Mouse (Mus musculus) liver, adult 2 months (tissue): ENCODE results near the gene Asf1b. TPM values are rescaled to one million over a fixed set of nuclear protein-coding genes. Genes with fewer than 3 reads are reported as not detected.
"Not testable (repeated sequence)": the region's sequence is repeated elsewhere in the genome, so short reads cannot be mapped to it uniquely, and the experiment has no call there.

ENCODE experiments used
- DNase-seq: peaks from one replicate; pipeline ENCODE4 v3.0.0-alpha.2; 2011; ENCODE audit warnings: low read depth, low spot score; ENCODE audit errors: extremely low read depth
- H3K27ac ChIP-seq: fragments of 200-500 bp; replicated peaks from 2 replicates; pipeline ENCODE4 v1.5.1; 2012; ENCODE audit warnings: low read depth, mild to moderate bottlenecking, control low read depth, inconsistent platforms, low read length; ENCODE audit not compliant: insufficient read depth
- H3K27me3 ChIP-seq: fragments of 200-500 bp; 2 replicates; pipeline ENCODE4 v1.6.1; 2012; ENCODE audit warnings: mild to moderate bottlenecking, moderate library complexity, low read length, inconsistent platforms; ENCODE audit not compliant: control insufficient read depth, insufficient read depth
- H3K36me3 ChIP-seq: fragments of 200-500 bp; 2 replicates; pipeline ENCODE4 v1.6.1; 2012; ENCODE audit warnings: low read length, inconsistent platforms; ENCODE audit not compliant: control insufficient read depth, insufficient read depth
- H3K4me1 ChIP-seq: fragments of 200-500 bp; 2 replicates; pipeline ENCODE4 v1.6.1; 2011; ENCODE audit warnings: low read length; ENCODE audit not compliant: control insufficient read depth, insufficient read depth
- H3K4me3 ChIP-seq: fragments of 200-500 bp; 2 replicates; pipeline ENCODE4 v1.5.1; 2011; ENCODE audit warnings: low read depth, mild to moderate bottlenecking, control low read depth, low read length, moderate library complexity; ENCODE audit not compliant: insufficient read depth
- H3K79me2 ChIP-seq: fragments of 200-500 bp; 2 replicates; pipeline ENCODE4 v1.6.1; 2012; ENCODE audit warnings: inconsistent platforms, mild to moderate bottlenecking, low read length, moderate library complexity; ENCODE audit not compliant: control insufficient read depth, insufficient read depth
- H3K9ac ChIP-seq: fragments of 200-500 bp; 2 replicates; pipeline ENCODE4 v1.6.1; 2012; ENCODE audit warnings: low read depth, mild to moderate bottlenecking, control low read depth, inconsistent platforms, low read length
- CTCF ChIP-seq: fragments of 200-500 bp; IDR thresholded peaks from 2 replicates; pipeline ENCODE4 v1.5.1; 2011; ENCODE audit warnings: low read depth, low read length, control low read depth
- POLR2A ChIP-seq: fragments of 200-500 bp; IDR thresholded peaks from 2 replicates; pipeline ENCODE4 v1.6.1; 2011; ENCODE audit warnings: low read length, control low read depth; ENCODE audit not compliant: insufficient read depth; ENCODE audit errors: extremely low read depth
- WGBS: fragments of 180-500 bp; shearing (Covaris S2); methylation state at CpG from one replicate; pipeline ENCODE4 v1.1.7; 2018; 5-methylcytosine and 5-hydroxymethylcytosine counted together
- polyA plus RNA-seq: library from polyadenylated mRNA; depleted of rRNA; stranded (reverse); fragments of >200 nt; gene quantifications from 2 replicates; pipeline ENCODE4 v1.2.3, GENCODE M21; 2012
- total RNA-seq: library from RNA; depleted of rRNA; stranded (reverse); fragments of >200 nt; gene quantifications from 2 replicates; pipeline ENCODE4 v1.2.3, GENCODE M21; 2014

Asf1b gene
- total and polyA plus RNA-seq, 2 experiments, result 0.37 to 1.4 TPM

GRCm38 (mm10) chr8:83978200-83978599 lies 22.9 kb downstream of the Asf1b start:
- Histone ChIP-seq H3K4me3 (no peak overlapping the region), H3K79me2 (peaks cover 28% of the 10 kb centered on the region; the same call in 1 of the 2 replicates), H3K27me3 (no peaks in the 10 kb centered on the region), H3K4me1 (peaks cover 15% of the 10 kb centered on the region), H3K27ac (no peak overlapping the region), H3K36me3 (peaks cover 5% of the 10 kb centered on the region; the same call in 1 of the 2 replicates), H3K9ac (no peak overlapping the region)
- TF ChIP-seq POLR2A, result no peak
- TF ChIP-seq CTCF, result no peak
- DNase-seq, result no peak
- 90% methylated on average over 9 of the region's 9 CpGs for whole genome bisulfite sequencing

GRCm38 (mm10) chr8:83980250-83980649 lies 24.9 kb downstream of the Asf1b start:
- DNase-seq, result no peak

DNA sequence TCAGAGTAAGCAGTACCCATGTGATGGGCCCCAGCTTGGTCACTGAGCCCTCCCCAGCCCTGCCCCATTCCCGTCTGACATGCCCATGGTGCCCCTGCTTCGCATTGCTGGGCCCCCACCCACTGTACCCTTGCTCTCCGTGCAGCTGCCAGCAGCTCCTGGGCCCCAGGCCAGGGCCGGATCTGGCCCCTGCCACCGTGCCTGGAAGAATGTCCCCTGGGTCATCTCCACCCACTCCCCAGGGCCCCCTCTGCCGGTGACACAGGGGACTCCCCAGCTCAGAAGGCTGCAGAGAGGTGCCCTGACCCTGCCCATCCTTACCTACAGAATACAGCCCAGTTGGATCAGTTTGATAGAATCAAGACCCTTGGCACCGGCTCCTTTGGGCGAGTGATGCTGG lies 25.5 kb downstream of the Asf1b start:
- Histone ChIP-seq H3K9ac (no peak overlapping the region), H3K79me2 (peaks cover 16% of the 10 kb centered on the region; the same call in 1 of the 2 replicates), H3K27ac (no peak overlapping the region), H3K4me3 (no peak overlapping the region), H3K36me3 (peaks cover 13% of the 10 kb centered on the region; the same call in 1 of the 2 replicates), H3K27me3 (no peaks in the 10 kb centered on the region), H3K4me1 (peaks cover 10% of the 10 kb centered on the region)
- TF ChIP-seq CTCF (peak; percentile 27; the same call in 1 of the 2 replicates), POLR2A (no peak)
- DNase-seq, result no peak
- WGBS, result 30% methylated on average over 8 of the region's 8 CpGs

More at GRCm38 (mm10) chr8:83980250-83980649, 24.9 kb downstream of the Asf1b start:
- peaks cover 11% of the 10 kb centered on the region; the same call in 1 of the 2 replicates for H3K36me3 ChIP-seq
- no peaks in the 10 kb centered on the region for H3K27me3 ChIP-seq
- H3K27ac ChIP-seq, result no peak overlapping the region
- no peak overlapping the region for H3K4me3 ChIP-seq
- 90% methylated on average over 1 of the region's 1 CpGs for WGBS
- TF ChIP-seq CTCF, result no peak
- no peak for TF ChIP-seq POLR2A
- peaks cover 16% of the 10 kb centered on the region; the same call in 1 of the 2 replicates for H3K79me2 ChIP-seq
- peaks cover 10% of the 10 kb centered on the region for H3K4me1 ChIP-seq
- H3K9ac ChIP-seq, result no peak overlapping the region

- H3K9ac ChIP-seq, result no peak overlapping the region
- no peak for DNase-seq
- H3K4me3 ChIP-seq, result no peak overlapping the region
- H3K36me3 ChIP-seq, result peaks cover 19% of the 10 kb centered on the region; the same call in 1 of the 2 replicates
- no peak overlapping the region for H3K27ac ChIP-seq
- TF ChIP-seq POLR2A, result no peak
- no peak for TF ChIP-seq CTCF
- H3K4me1 ChIP-seq, result peaks cover 7% of the 10 kb centered on the region
- 93% methylated on average over 7 of the region's 7 CpGs for WGBS
- H3K27me3 ChIP-seq, result no peaks in the 10 kb centered on the region
- H3K79me2 ChIP-seq, result peaks cover 13% of the 10 kb centered on the region; the same call in 1 of the 2 replicates
These were observed 26.2 kb downstream of the Asf1b start for GRCm38 (mm10) chr8:83981533-83981932.

- no peak for TF ChIP-seq POLR2A
- Histone ChIP-seq H3K27ac (no peak overlapping the region), H3K4me3 (no peak overlapping the region), H3K4me1 (peaks cover 4% of the 10 kb centered on the region), H3K79me2 (peaks cover 6% of the 10 kb centered on the region; the same call in 1 of the 2 replicates), H3K9ac (no peak overlapping the region), H3K27me3 (no peaks in the 10 kb centered on the region), H3K36me3 (peaks cover 25% of the 10 kb centered on the region)
- WGBS, result 79% methylated on average over 4 of the region's 4 CpGs
- no peak for DNase-seq
These were observed 27.1 kb downstream of the Asf1b start for GRCm38 (mm10) chr8:83982449-83982848.

DNA sequence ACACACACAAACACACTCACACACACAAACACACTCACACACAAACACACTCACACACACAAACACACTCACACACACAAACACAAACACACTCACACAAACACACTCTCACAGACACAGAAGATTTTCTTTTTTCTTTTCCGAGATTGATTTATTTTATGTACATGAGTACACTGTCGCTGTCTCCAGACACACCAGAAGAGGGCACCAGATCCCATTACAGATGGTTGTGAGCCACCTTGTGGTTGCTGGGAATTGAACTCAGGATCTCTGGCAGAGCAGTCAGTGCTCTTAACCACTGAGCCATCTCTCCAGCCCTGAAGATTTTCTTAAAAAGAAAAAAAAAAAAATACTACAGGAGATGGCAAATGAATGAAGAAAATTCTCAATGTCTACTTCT lies 27.9 kb downstream of the Asf1b start:
- not testable (repeated sequence) for H3K4me1 ChIP-seq, DNase-seq, H3K27ac ChIP-seq, H3K79me2 ChIP-seq, H3K9ac ChIP-seq, H3K27me3 ChIP-seq, H3K4me3 ChIP-seq
- peaks cover 32% of the 10 kb centered on the region for H3K36me3 ChIP-seq
- WGBS, result 97% methylated on average over 2 of the region's 2 CpGs
